Mouse (Mus musculus) adrenal gland, postnatal 14 days (tissue): ENCODE results near the gene Tcaf3. TPM values are rescaled to one million over a fixed set of nuclear protein-coding genes. Genes with fewer than 3 reads are reported as not detected.

ENCODE experiments used
- DNase-seq: peaks from one replicate; pipeline ENCODE4 v3.0.0; 2021; ENCODE audit warnings: mixed read lengths
- total RNA-seq: library from RNA; stranded (reverse); gene quantifications from 2 replicates; pipeline ENCODE4 v1.2.3, GENCODE M21; 2021

The Tcaf3 gene
- total RNA-seq, 1 experiment from 2014 or later, result not detected

GRCm38 (mm10) chr6:42542036-42543031 is 55.2 kb downstream of the Tcaf3 start:
- peak; percentile 39 for DNase-seq

- DNase-seq, result no peak
These were observed 56.8 kb downstream of the Tcaf3 start for GRCm38 (mm10) chr6:42540681-42541080.

GRCm38 (mm10) chr6:42539711-42540110 is 57.8 kb downstream of the Tcaf3 start:
- DNase-seq, result no peak

Other genes starting within 250 kb of the Tcaf3 start
- 115 and 117 TPM in 2 replicates for gene Zyx, start 248.1 kb downstream of the Tcaf3 start, total RNA-seq
- gene Epha1, start 224.4 kb downstream of the Tcaf3 start, total RNA-seq, result 1.2 and 3.6 TPM in 2 replicates
- 2.0 and 3.5 TPM in 2 replicates for gene Tas2r143, start 197.5 kb downstream of the Tcaf3 start, total RNA-seq
- 1.4 and 2.2 TPM in 2 replicates for gene Tas2r135, start 192.3 kb downstream of the Tcaf3 start, total RNA-seq
- 1.0 and 1.2 TPM in 2 replicates for gene Tas2r126, start 163.2 kb downstream of the Tcaf3 start, total RNA-seq
- not detected in 2 replicates for gene Olfr458, start 132.5 kb downstream of the Tcaf3 start, total RNA-seq
- gene Olfr457, start 121.4 kb downstream of the Tcaf3 start, total RNA-seq, result not detected in 2 replicates
- gene Olfr456, start 110.5 kb downstream of the Tcaf3 start, total RNA-seq, result not detected in 2 replicates
- gene Olfr455, start 50.1 kb downstream of the Tcaf3 start, total RNA-seq, result not detected in 2 replicates
- gene Tcaf2, start 47.6 kb upstream of the Tcaf3 start, total RNA-seq, result 9.1 and 9.6 TPM in 2 replicates
- 57.6 and 59.4 TPM in 2 replicates for gene Tcaf1, start 112.4 kb upstream of the Tcaf3 start, total RNA-seq
- not detected in 2 replicates for gene Olfr453, start 141.7 kb upstream of the Tcaf3 start, total RNA-seq
- not detected in 2 replicates for gene Olfr38, start 158.7 kb upstream of the Tcaf3 start, total RNA-seq
- not detected in 2 replicates for gene Olfr452, start 187.4 kb upstream of the Tcaf3 start, total RNA-seq
- not detected in 2 replicates for gene Olfr450, start 214.2 kb upstream of the Tcaf3 start, total RNA-seq
- not detected in 2 replicates for gene Olfr449, start 236.7 kb upstream of the Tcaf3 start, total RNA-seq